Mouse (Mus musculus) liver, embryonic 16.5 days (tissue): ENCODE measurements around the gene Kcnrg. TPM values are rescaled to one million over a fixed set of nuclear protein-coding genes. Genes with fewer than 3 reads are reported as not detected.

ENCODE experiments used
- ATAC-seq: fragments of 200-750 bp; cut with Nextera tagmentation; 2 replicates; pipeline ENCODE4 v1.8.0; 2017; ENCODE audit warnings: low read depth, mild to moderate bottlenecking, moderate number of reproducible peaks, moderate library complexity
- H3K27ac ChIP-seq: fragments of 300-500 bp; sonication (generic); 2 replicates; pipeline ENCODE4 v1.5.1; 2014; ENCODE audit warnings: mild to moderate bottlenecking, low read length
- H3K27me3 ChIP-seq: fragments of 300-500 bp; sonication (generic); 2 replicates; pipeline ENCODE4 v1.6.1; 2014; ENCODE audit warnings: low read depth, low read length, mixed read lengths; ENCODE audit not compliant: control insufficient read depth, insufficient read depth
- H3K36me3 ChIP-seq: fragments of 300-500 bp; sonication (generic); 2 replicates; pipeline ENCODE4 v1.6.1; 2014; ENCODE audit warnings: mild to moderate bottlenecking; ENCODE audit not compliant: control insufficient read depth, insufficient read depth
- H3K4me1 ChIP-seq: fragments of 300-500 bp; sonication (generic); 2 replicates; pipeline ENCODE4 v1.6.1; 2014; ENCODE audit warnings: low read depth, low read length, mixed read lengths; ENCODE audit not compliant: control insufficient read depth
- H3K4me2 ChIP-seq: fragments of 300-500 bp; sonication (generic); 2 replicates; pipeline ENCODE4 v1.6.1; 2014; ENCODE audit warnings: low read depth, low read length, mixed read lengths
- H3K4me3 ChIP-seq: fragments of 300-500 bp; sonication (generic); 2 replicates; pipeline ENCODE4 v1.5.1; 2014; ENCODE audit warnings: low read depth, mild to moderate bottlenecking, low read length
- H3K9ac ChIP-seq: fragments of 300-500 bp; sonication (generic); 2 replicates; pipeline ENCODE4 v1.6.1; 2014; ENCODE audit warnings: low read depth, low read length
- H3K9me3 ChIP-seq: fragments of 300-500 bp; sonication (generic); replicated peaks from 2 replicates; pipeline ENCODE4 v1.6.1; 2016; ENCODE audit warnings: low read length; ENCODE audit not compliant: control insufficient read depth
- WGBS: fragments of 180-500 bp; shearing (Covaris S2); extraction: QIAGEN DNeasy Blood & Tissue Kit; methylation state at CpG from one replicate; pipeline ENCODE4 v1.1.7; 2014; ENCODE audit not compliant: insufficient replicate concordance; 5-methylcytosine and 5-hydroxymethylcytosine counted together
- polyA plus RNA-seq: library from polyadenylated mRNA; unstranded; fragments of >200 nt; fragmentation: Nextera tagmentation; extraction: Ambion mirVana; gene quantifications from 2 replicates; pipeline ENCODE4 v1.2.1, GENCODE M21; 2015

Kcnrg gene
- polyA plus RNA-seq, 1 experiment from 2014 or later: 0.38 TPM

DNA sequence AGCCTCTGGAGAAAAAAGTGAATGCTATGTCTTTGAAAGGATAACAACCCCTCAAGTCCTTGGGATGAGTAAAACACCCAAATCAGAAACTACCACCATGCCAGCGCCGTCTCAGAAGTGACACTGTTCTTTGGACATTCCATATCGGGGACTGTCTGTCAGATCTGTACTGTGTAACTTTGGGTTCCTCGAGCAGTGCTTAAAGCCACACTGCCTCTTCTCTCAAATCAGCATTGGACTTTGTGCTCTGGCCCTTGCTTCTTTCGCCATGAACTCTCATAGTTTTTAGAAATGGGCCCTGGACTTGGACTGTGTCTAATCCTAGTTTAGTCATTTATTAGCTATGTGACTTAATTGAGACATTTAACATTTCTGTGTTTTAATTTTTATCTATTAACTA is 4.5 kb downstream of the Kcnrg start:
- ATAC-seq: no peak
- 77% methylated on average over 5 of the region's 5 CpGs for WGBS
- no peaks in the 10 kb centered on the region for H3K27me3 ChIP-seq
- no peak overlapping the region for H3K4me3 ChIP-seq
- no peak overlapping the region for H3K4me2 ChIP-seq
- no peak overlapping the region for H3K27ac ChIP-seq
- H3K9me3 ChIP-seq: no peaks in the 10 kb centered on the region
- H3K4me1 ChIP-seq: no peaks in the 10 kb centered on the region
- no peak overlapping the region for H3K9ac ChIP-seq
- H3K36me3 ChIP-seq: no peaks in the 10 kb centered on the region

DNA sequence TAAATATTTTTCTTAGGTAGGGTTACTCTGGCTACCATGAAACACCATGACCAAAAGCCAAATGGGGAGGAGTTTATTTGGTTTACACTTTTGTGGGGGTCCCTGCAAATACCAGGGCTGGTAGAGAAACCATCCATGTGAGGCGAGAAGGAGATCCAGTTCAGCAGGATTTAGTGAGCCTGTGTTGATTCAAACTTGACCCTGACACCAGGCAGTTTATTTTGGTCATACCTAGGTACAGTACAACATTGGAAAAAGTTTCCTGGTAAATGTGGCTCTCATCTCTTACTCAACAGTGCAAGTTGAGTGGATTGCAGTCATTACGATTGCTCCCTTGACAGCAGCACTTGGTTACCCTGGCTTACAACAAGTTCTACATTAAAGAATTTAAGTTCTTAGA is 6.1 kb downstream of the Kcnrg start:
- no peaks in the 10 kb centered on the region for H3K9me3 ChIP-seq
- no peak overlapping the region for H3K9ac ChIP-seq
- no peak overlapping the region for H3K4me3 ChIP-seq
- H3K36me3 ChIP-seq: no peaks in the 10 kb centered on the region
- 82% methylated on average over 2 of the region's 2 CpGs for WGBS
- H3K4me1 ChIP-seq: no peaks in the 10 kb centered on the region
- ATAC-seq: no peak
- H3K27ac ChIP-seq: no peak overlapping the region
- no peaks in the 10 kb centered on the region for H3K27me3 ChIP-seq
- no peak overlapping the region for H3K4me2 ChIP-seq

DNA sequence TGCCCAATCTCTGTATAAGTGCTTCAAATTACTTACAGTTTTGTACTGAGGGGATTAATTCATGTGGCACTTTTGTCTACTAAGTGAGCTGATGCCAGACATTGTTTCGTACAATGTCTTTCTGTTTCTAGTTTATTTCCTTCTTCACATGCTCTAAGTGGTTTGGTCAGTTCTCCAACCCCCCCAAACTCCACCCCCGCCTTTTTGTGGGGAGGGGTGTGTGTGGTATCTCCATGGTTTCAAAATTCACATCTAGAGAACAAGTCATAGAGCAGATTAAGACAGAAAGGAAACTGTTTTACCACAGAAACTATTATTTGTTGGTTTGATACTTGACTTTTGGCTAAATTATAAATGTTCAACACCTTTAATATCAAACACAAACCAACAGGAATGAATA is 13.1 kb downstream of the Kcnrg start:
- Histone ChIP-seq H3K4me2 (no peak overlapping the region), H3K27ac (no peak overlapping the region), H3K9me3 (no peaks in the 10 kb centered on the region), H3K27me3 (no peaks in the 10 kb centered on the region), H3K36me3 (peaks cover 8% of the 10 kb centered on the region), H3K4me1 (no peaks in the 10 kb centered on the region), H3K9ac (no peak overlapping the region), H3K4me3 (no peak overlapping the region)
- no peak for ATAC-seq
- WGBS: 86% methylated on average over 2 of the region's 2 CpGs

DNA sequence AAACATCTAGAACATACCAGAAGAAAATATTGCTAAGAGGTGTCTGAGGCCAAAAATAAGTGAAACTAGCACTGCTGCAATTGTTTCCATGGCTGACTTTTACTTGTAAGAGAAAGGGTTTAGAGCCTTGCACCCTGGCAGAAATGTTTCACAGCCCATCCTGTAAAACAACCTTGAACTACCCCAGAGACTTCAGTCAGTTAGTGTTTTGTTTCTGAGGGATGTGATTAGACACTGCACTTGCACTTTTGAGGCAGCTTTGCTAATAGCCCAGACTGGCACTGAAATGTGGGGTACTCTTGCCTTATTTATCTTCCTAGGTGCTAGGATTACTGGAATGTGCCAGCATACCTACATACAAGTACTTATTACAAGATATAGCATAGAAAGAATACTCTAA is 28.7 kb downstream of the Kcnrg start:
- Histone ChIP-seq H3K9ac (no peak overlapping the region), H3K4me3 (no peak overlapping the region), H3K27me3 (no peaks in the 10 kb centered on the region), H3K9me3 (no peaks in the 10 kb centered on the region), H3K27ac (no peak overlapping the region), H3K4me2 (no peak overlapping the region), H3K4me1 (no peaks in the 10 kb centered on the region), H3K36me3 (peaks cover 53% of the 10 kb centered on the region)
- ATAC-seq: no peak

DNA sequence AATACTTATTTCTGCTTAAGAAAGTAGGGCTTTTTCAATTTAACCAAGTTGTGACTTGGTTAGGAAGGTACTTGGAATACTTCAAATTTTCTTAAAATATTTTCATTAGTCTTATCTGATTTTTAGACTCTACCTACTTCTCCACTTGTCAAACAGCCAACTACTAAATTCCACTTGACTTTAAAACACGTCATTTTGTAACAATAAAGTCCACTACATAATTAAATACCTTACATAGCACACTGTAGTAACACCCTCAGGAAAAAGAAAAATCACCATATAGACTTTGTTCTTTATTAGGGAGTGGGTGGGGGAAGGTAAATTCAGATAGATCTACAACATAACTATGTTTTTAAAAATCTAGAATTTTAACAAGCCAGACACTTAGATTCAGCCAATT is 35.4 kb downstream of the Kcnrg start:
- H3K27ac ChIP-seq: no peak overlapping the region
- H3K4me1 ChIP-seq: no peaks in the 10 kb centered on the region
- no peak for ATAC-seq
- H3K36me3 ChIP-seq: peaks cover 17% of the 10 kb centered on the region
- H3K9ac ChIP-seq: no peak overlapping the region
- no peak overlapping the region for H3K4me2 ChIP-seq
- no peak overlapping the region for H3K4me3 ChIP-seq
- no peaks in the 10 kb centered on the region for H3K9me3 ChIP-seq
- 79% methylated on average over 1 of the region's 1 CpGs for WGBS
- H3K27me3 ChIP-seq: no peaks in the 10 kb centered on the region

DNA sequence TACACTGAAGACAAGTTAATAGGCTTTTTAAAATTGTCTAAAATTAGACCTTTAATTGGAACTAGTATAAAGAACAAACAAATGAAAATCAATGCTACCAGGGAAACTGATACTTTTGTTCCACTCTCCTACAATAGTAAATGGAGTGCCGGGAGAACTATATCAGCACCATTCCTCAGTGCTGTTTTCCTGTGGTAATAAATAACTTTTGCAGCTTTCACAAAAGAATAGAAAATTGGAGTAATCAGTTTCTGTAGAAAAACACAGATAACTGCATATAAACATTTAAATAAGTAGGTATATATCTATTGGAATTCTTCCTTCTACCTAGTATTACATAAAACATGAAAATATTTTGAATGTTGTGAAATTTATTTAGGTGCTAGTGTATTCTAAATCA is 38.3 kb downstream of the Kcnrg start:
- Histone ChIP-seq H3K9me3 (no peaks in the 10 kb centered on the region), H3K9ac (peak overlapping the region; percentile 34; the same call in 1 of the 2 replicates), H3K4me1 (peaks cover 7% of the 10 kb centered on the region), H3K36me3 (peaks cover 3% of the 10 kb centered on the region; the same call in 1 of the 2 replicates), H3K4me2 (peak overlapping the region; percentile 50), H3K4me3 (peak overlapping the region; percentile 31; the same call in 1 of the 2 replicates), H3K27me3 (no peaks in the 10 kb centered on the region), H3K27ac (no peak overlapping the region)
- 21% methylated on average over 1 of the region's 1 CpGs for WGBS
- ATAC-seq: no peak

DNA sequence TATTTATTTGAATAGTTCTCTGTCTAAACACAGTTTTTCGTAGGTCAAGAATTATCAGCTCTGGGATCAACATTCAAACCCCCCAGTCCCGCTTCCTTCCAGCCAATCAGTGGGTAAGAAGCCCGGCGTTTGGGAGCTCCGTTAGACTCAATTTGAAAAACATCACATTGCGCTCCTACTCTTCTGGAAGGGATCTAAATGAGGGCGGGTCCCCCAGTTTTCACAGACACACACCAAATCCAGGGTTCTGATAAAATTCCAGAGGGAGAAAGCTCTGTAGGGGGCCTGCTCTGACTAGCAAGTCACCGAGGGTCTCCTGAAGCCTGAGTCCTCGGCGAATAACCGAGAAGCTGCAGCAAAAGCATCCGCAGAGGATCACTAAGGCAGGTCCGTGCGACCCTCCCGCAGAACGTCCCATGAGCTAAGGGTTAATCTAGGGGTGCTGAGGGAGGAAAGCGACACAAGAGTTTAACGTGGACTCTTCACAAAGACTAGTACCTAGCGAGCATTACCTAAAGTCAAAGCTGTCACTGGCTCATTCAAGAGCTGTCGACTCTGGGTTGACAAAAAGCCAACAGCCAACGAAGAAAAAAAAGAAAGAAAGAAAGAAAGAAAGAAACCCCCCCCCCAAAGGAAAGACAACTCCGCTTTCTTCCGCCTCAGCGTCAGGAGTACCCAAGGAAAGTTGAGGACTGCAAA is 40.1 kb downstream of the Kcnrg start:
- H3K9me3 ChIP-seq: no peaks in the 10 kb centered on the region
- peak overlapping the region; percentile 95 for H3K4me3 ChIP-seq
- WGBS: under 1% methylated on average over 24 of the region's 24 CpGs
- H3K27me3 ChIP-seq: no peaks in the 10 kb centered on the region
- ATAC-seq: no peak
- H3K9ac ChIP-seq: peak overlapping the region; percentile 100
- peak overlapping the region; percentile 95 for H3K4me2 ChIP-seq
- H3K36me3 ChIP-seq: peaks cover 3% of the 10 kb centered on the region; the same call in 1 of the 2 replicates
- H3K27ac ChIP-seq: peak overlapping the region; percentile 95
- peaks cover 15% of the 10 kb centered on the region for H3K4me1 ChIP-seq

DNA sequence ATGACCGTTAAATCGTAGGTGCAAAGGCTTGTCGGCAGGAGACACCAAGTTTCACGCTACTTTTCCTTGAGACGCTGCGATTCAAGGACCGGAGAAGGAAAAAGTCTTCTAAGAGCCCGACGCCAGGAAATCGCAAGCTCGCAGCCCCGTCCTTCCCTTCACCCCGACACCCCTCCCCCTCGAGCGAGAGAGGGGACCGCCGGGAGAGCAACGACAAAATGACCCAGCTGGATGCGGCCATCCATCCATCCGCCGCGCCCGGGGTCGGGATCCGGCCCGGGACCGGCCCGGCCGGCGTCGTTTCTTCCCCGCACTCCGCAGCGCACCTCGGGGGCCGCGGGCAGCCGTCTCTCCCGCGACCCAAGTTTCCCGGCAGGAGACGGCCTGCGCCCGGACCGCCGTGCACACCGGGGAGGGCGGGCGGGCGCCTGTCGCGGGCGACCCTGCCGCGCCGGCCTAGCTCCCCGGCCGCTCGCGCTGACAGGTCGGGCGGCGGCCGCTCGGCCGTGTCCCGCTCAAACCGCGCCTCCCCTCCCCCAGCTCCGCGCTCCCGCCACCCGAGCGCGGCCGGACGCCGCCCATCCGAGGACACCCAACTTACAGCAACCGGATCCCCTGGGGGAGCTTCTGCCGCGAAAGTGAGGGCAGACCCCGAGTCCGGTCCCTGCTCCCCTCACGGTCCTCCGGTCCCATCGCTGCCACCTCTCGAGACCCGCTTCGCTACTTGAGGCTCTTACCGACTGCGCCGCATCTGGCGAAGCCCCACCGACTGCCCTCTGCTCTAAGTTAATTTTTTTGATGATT is 40.8 kb downstream of the Kcnrg start:
- peak; percentile 73 for ATAC-seq
- Histone ChIP-seq H3K4me3 (peak overlapping the region; percentile 95), H3K4me2 (peak overlapping the region; percentile 95), H3K27ac (peak overlapping the region; percentile 95), H3K4me1 (peaks cover 19% of the 10 kb centered on the region), H3K36me3 (peaks cover 2% of the 10 kb centered on the region; the same call in 1 of the 2 replicates), H3K9ac (peak overlapping the region; percentile 100), H3K9me3 (no peaks in the 10 kb centered on the region), H3K27me3 (no peaks in the 10 kb centered on the region)
- WGBS: under 1% methylated on average over 93 of the region's 95 CpGs
